Mouse (Mus musculus): ENCODE measurements around the gene Nppa.

The Nppa gene

DNA sequence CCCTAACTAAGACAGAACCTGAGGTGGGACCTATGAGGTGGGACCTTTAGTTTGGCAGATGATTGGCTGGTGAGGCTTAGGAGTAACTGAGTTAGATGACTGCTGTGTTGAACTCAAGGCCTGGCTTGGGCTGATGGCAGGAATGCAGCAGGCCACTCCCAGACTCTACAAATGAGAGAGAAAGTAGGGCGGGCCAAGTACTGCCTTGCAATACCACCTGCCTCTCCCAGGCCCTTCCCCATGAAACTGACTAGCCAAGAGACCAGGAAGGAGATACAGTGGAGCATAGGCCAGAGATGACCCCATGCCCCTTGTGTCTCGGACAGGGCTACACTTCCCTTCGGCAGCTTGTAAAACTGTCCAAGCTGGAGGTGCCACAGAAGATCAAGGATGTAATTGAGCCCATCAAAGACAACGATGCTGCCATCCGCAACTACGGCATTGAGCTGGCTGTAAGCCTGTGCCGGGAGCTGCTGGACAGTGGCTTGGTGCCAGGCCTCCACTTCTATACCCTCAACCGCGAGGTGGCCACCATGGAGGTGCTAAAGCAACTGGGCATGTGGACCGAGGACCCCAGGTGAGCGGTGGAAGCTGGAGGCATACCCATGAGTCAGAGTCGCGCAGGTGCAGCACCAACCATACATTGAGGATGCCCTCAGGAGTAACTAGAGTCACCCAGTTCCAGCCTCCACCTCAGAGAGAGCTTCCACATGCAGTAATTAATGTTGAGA is 50.7 kb downstream of the Nppa start:
- no peak for DNase-seq (ENCODE audit: low spot score in 2 of 2)
